Mouse (Mus musculus) bone marrow macrophage, adult 2 months (primary cell): ENCODE measurements around the gene Wdr82.

ENCODE experiments used
- CTCF ChIP-seq: IDR thresholded peaks from 2 replicates; pipeline ENCODE4 v1.5.1; 2012; ENCODE audit warnings: low read depth, mild to moderate bottlenecking, low read length, moderate library complexity
- POLR2A ChIP-seq: IDR thresholded peaks from 2 replicates; pipeline ENCODE4 v1.6.1; 2012; ENCODE audit warnings: mild to moderate bottlenecking, low read depth, low read length, borderline replicate concordance

DNA sequence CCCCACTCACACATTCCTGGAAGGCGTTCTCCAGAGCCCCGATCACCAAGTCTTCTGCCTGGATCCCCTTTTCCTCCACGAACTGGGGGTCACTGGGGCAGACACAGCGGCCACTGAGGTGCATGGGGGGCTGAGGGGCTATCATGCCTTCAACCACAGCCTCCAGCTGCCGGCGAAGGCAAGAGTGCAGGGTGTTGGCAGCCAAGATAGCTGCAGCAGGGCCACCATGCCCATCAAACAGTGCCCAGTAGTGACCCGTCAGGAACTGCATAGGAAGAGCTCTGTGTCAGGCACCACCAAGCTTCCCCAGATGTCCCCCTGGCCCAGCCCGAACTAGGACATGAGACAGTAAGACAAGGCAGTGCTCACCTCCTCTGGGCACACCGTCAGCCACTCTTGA is 27.0 kb downstream of the Wdr82 start:
- TF ChIP-seq CTCF (no peak), POLR2A (no peak)
